Mouse (Mus musculus): ENCODE results near the gene Slfn5. TPM values are rescaled to one million over a fixed set of nuclear protein-coding genes. Genes with fewer than 3 reads are reported as not detected.
"Not testable (repeated sequence)": the region's sequence is repeated elsewhere in the genome, so short reads cannot be mapped to it uniquely, and the experiment has no call there.

Gene Slfn5
- polyA plus RNA-seq, 1 experiment from 2014 or later: 0.28 TPM

DNA sequence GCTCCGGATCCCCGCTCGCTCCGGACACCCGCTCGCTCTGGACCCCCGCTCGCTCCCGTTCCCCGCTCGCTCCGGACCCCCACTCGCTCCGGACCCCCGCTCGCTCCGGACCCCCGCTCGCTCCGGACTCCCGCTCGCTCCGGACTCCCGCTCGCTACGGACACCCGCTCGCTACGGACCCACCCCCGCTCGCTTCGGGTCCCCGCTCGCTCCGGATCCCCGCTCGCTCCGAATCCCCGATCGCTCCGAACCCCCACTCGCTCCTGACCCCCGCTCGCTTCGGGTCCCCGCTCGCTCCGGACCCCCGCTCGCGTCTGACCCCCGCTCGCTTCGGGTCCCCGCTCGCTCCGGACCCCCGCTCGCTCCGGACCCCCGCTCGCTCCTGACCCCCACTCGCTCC is 20.0 kb upstream of the Slfn5 start:
- not testable (repeated sequence) for H3K27ac ChIP-seq (ENCODE audit: low read depth, low read length); ATAC-seq (replicated peaks; ENCODE audit: low FRiP score); DNase-seq (ENCODE audit: low spot score); H3K36me3 ChIP-seq (ENCODE audit: control insufficient read depth, insufficient read depth, low read length); H3K9me3 ChIP-seq (ENCODE audit: control insufficient read depth, low read length); H3K4me1 ChIP-seq (replicated peaks; ENCODE audit: control insufficient read depth, insufficient read depth, low read length)
- H3K4me2 ChIP-seq (ENCODE audit: low read depth, low read length, severe bottlenecking): peak overlapping the region; percentile 96
- 1% methylated on average over 60 of the region's 63 CpGs for WGBS
- H3K4me3 ChIP-seq (ENCODE audit: low read depth, low read length): peak overlapping the region; percentile 45
- peak overlapping the region; percentile 37; the same call in 1 of the 2 replicates for H3K9ac ChIP-seq (ENCODE audit: low read length)
- H3K27me3 ChIP-seq (ENCODE audit: control insufficient read depth, insufficient read depth, low read length): peaks cover 48% of the 10 kb centered on the region

DNA sequence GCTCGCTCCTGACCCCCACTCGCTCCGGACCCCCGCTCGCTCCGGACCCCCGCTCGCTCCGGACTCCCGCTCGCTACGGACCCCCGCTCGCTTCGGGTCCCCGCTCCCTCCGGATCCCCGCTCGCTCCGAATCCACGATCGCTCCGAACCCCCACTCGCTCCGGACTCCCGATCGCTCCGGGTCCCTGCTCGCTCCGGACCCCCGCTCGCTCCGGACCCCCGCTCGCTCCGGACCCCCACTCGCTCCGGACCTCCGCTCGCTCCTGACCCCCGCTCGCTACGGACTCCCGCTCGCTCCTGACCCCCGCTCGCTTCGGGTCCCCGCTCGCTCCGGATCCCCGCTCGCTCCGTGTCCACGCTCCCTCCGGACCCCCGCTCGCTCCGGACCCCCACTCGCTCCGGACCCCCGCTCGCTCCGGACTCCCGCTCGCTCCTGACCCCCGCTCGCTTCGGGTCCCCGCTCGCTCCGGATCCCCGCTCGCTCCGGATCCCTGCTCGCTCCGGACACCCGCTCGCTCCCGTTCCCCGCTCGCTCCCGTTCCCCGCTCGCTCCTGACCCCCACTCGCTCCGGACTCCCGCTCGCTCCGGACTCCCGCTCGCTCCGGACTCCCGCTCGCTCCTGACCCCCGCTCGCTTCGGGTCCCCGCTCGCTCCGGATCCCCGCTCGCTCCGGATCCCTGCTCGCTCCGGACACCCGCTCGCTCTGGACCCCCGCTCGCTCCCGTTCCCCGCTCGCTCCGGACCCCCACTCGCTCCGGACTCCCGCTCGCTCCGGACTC is 19.3 kb upstream of the Slfn5 start:
- WGBS: under 1% methylated on average over 118 of the region's 119 CpGs
- not testable (repeated sequence) for ATAC-seq (replicated peaks; ENCODE audit: low FRiP score); H3K9me3 ChIP-seq (ENCODE audit: control insufficient read depth, low read length); H3K4me1 ChIP-seq (replicated peaks; ENCODE audit: control insufficient read depth, insufficient read depth, low read length); H3K27ac ChIP-seq (ENCODE audit: low read depth, low read length); H3K36me3 ChIP-seq (ENCODE audit: control insufficient read depth, insufficient read depth, low read length); DNase-seq (ENCODE audit: low spot score)
- H3K4me2 ChIP-seq (ENCODE audit: low read depth, low read length, severe bottlenecking): peak overlapping the region; percentile 96
- H3K9ac ChIP-seq (ENCODE audit: low read length): peak overlapping the region; percentile 37; the same call in 1 of the 2 replicates
- peak overlapping the region; percentile 45 for H3K4me3 ChIP-seq (ENCODE audit: low read depth, low read length)
- H3K27me3 ChIP-seq (ENCODE audit: control insufficient read depth, insufficient read depth, low read length): peaks cover 48% of the 10 kb centered on the region

DNA sequence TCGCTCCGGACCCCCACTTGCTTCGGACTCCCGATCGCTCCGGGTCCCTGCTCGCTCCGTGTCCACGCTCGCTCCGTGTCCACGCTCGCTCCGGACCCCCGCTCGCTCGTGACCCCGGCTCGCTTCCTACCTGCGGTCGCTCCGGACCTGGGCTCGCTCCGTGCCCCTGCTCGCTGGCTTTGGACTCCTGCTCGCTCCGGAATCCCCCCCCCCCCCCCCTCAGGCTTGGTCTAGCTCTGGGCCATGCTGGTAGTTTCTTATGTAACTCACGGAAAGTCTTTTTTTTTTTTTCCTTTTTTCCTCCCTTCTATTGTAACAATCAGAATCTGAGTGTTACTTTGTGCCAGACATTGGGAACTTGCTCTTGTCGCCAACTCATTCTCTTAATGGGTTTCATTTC is 18.0 kb upstream of the Slfn5 start:
- DNase-seq (ENCODE audit: low spot score): no peak
- whole genome bisulfite sequencing: 2% methylated on average over 29 of the region's 29 CpGs
- Histone ChIP-seq H3K4me2 (ENCODE audit: low read depth, low read length, severe bottlenecking) (peak overlapping the region; percentile 96), H3K4me3 (ENCODE audit: low read depth, low read length) (peak overlapping the region; percentile 45), H3K27ac (ENCODE audit: low read depth, low read length) (no peak overlapping the region), H3K9me3 (ENCODE audit: control insufficient read depth, low read length) (no peaks in the 10 kb centered on the region), H3K36me3 (ENCODE audit: control insufficient read depth, insufficient read depth, low read length) (no peaks in the 10 kb centered on the region), H3K27me3 (ENCODE audit: control insufficient read depth, insufficient read depth, low read length) (peaks cover 45% of the 10 kb centered on the region), H3K4me1 (replicated peaks; ENCODE audit: control insufficient read depth, insufficient read depth, low read length) (no peaks in the 10 kb centered on the region; the same call in 1 of the 2 replicates), H3K9ac (ENCODE audit: low read length) (peak overlapping the region; percentile 35)
- ATAC-seq (replicated peaks; ENCODE audit: low FRiP score): no peak

DNA sequence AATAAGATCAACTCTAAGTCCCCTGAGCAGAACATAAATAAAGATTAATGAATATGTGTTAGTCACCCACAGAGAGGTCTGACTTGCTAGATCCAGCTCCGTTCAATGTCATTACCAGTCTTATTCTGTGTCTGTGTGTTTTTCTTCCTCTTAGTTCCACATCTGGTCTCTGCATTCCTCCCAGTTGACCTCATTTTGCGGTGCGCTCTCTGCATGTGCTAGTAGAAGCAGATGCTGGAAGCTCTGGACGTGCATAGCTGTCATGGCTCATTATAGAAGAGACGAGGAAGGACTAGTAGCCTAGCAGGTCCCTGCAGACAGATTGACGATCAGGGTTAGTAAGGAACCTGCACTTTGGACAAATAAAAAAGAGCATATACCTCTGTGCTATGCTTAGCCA is 7.8 kb upstream of the Slfn5 start:
- Histone ChIP-seq H3K27me3 (ENCODE audit: control insufficient read depth, insufficient read depth, low read length) (no peaks in the 10 kb centered on the region), H3K4me2 (ENCODE audit: low read depth, low read length, severe bottlenecking) (no peak overlapping the region), H3K27ac (ENCODE audit: low read depth, low read length) (no peak overlapping the region), H3K9me3 (ENCODE audit: control insufficient read depth, low read length) (no peaks in the 10 kb centered on the region), H3K4me3 (ENCODE audit: low read depth, low read length) (no peak overlapping the region), H3K36me3 (ENCODE audit: control insufficient read depth, insufficient read depth, low read length) (no peaks in the 10 kb centered on the region), H3K9ac (ENCODE audit: low read length) (no peak overlapping the region), H3K4me1 (replicated peaks; ENCODE audit: control insufficient read depth, insufficient read depth, low read length) (no peaks in the 10 kb centered on the region)
- no peak for ATAC-seq (replicated peaks; ENCODE audit: low FRiP score)
- DNase-seq (ENCODE audit: low spot score): no peak
- 68% methylated on average over 6 of the region's 6 CpGs for WGBS

DNA sequence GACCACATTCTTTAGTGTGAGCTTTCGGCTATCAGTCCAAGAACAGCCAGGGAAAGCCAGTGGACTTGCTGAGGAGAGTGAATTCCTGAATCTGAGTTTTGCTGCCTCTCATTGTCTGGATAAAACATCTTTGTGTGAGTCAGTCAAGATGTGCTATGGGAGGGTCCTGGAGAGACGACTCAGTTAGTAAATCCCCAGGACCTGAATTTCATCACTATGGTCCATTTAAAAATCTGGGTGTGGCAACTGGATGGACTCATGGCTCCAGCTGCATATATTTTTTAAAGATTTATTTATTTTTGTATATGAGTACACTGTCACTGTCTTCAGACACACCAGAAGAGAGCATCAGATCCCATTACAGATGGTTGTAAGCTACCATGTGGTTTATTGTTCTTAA is 5.5 kb upstream of the Slfn5 start:
- DNase-seq (ENCODE audit: low spot score) (no peak), ATAC-seq (replicated peaks; ENCODE audit: low FRiP score) (no peak)
- Histone ChIP-seq H3K36me3 (ENCODE audit: control insufficient read depth, insufficient read depth, low read length) (no peaks in the 10 kb centered on the region), H3K27me3 (ENCODE audit: control insufficient read depth, insufficient read depth, low read length) (peaks cover 6% of the 10 kb centered on the region), H3K4me2 (ENCODE audit: low read depth, low read length, severe bottlenecking) (no peak overlapping the region), H3K9ac (ENCODE audit: low read length) (no peak overlapping the region), H3K4me1 (replicated peaks; ENCODE audit: control insufficient read depth, insufficient read depth, low read length) (no peaks in the 10 kb centered on the region), H3K9me3 (ENCODE audit: control insufficient read depth, low read length) (no peaks in the 10 kb centered on the region), H3K4me3 (ENCODE audit: low read depth, low read length) (no peak overlapping the region), H3K27ac (ENCODE audit: low read depth, low read length) (no peak overlapping the region)
- WGBS: 63% methylated on average over 2 of the region's 2 CpGs

DNA sequence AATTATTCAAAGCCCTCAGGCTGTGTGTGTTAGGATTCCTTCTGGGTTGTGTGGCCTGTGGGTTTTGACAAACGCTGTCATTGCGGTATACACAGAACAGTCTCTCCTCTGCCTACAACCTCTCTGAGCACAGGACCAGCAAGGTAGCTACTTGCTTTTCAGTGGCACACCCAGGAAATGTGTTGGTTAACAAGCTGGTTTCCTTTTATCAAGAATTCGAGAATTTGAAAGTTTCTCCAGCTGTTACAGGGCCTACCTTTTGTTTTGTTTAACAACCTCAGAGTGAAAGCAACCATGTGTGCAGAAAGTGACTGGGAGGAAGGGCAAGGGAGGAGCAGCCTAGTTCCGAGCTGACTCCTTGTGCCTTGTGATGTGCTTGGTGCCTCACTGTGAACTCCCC is 3.7 kb upstream of the Slfn5 start:
- ATAC-seq (replicated peaks; ENCODE audit: low FRiP score) (no peak), DNase-seq (ENCODE audit: low spot score) (no peak)
- Histone ChIP-seq H3K36me3 (ENCODE audit: control insufficient read depth, insufficient read depth, low read length) (no peaks in the 10 kb centered on the region), H3K4me3 (ENCODE audit: low read depth, low read length) (no peak overlapping the region), H3K4me2 (ENCODE audit: low read depth, low read length, severe bottlenecking) (no peak overlapping the region), H3K27ac (ENCODE audit: low read depth, low read length) (no peak overlapping the region), H3K9me3 (ENCODE audit: control insufficient read depth, low read length) (no peaks in the 10 kb centered on the region), H3K9ac (ENCODE audit: low read length) (no peak overlapping the region), H3K4me1 (replicated peaks; ENCODE audit: control insufficient read depth, insufficient read depth, low read length) (no peaks in the 10 kb centered on the region), H3K27me3 (ENCODE audit: control insufficient read depth, insufficient read depth, low read length) (peaks cover 22% of the 10 kb centered on the region)
- WGBS: 45% methylated on average over 4 of the region's 4 CpGs

DNA sequence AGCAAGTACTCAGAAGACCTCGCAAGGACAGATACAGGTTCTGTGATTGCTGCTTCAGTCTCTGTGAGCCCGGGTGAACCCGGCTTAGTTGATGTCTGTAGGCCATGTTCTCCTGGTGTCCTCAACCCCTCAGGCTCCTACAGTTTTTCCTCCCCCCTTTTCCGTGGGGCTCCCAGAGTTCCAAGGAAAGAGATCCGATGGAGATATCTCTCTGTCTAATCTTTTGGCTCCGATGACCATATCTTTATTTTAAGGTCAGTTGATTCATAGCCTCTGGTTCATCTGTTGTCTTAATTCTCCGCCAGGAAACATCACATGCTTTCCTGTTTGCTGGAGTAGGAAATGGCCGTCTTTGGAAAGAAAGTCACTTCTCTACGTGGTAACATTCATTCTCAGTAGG is 2.1 kb upstream of the Slfn5 start:
- DNase-seq (ENCODE audit: low spot score): no peak

DNA sequence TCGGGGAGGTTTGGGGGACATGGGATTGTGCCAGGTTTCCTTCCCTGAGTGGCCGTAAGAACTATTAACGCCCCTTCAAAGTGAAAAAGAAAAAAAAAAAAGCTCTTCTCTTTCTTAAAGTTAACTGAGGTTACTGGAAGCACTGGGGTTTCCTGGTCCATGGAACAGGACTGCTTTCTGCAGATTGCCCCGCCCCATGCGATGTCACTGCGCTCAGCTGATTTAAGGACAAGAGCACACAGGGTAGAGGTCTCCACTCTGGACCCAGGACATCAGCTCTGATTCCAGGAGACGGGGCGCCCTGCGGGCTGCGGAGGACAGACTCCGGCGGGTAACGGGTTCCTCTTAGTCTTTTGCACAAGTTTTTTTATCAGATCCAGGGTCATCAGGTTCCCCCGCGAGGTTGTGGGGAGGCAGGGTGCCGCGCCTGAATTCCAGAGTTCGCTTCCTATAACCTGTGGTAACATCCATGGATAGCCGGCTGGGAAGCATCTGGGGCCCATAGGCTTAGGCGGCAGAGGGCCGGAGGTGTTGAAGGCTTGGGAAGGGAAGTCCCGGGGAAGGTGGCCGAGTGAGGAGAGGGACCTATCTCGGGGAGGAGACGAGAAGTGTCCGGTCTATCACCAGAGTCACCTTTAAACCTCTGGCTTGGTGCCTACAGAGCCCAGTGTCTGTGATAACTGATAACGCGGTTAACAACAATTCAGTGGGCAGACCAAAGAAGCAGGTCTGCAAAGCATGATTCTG is 889 bp downstream of the Slfn5 start:
- Histone ChIP-seq H3K9me3 (ENCODE audit: control insufficient read depth, low read length) (no peaks in the 10 kb centered on the region), H3K27ac (ENCODE audit: low read depth, low read length) (no peak overlapping the region), H3K27me3 (ENCODE audit: control insufficient read depth, insufficient read depth, low read length) (peaks cover 24% of the 10 kb centered on the region), H3K4me3 (ENCODE audit: low read depth, low read length) (no peak overlapping the region), H3K9ac (ENCODE audit: low read length) (no peak overlapping the region), H3K36me3 (ENCODE audit: control insufficient read depth, insufficient read depth, low read length) (no peaks in the 10 kb centered on the region), H3K4me1 (replicated peaks; ENCODE audit: control insufficient read depth, insufficient read depth, low read length) (no peaks in the 10 kb centered on the region), H3K4me2 (ENCODE audit: low read depth, low read length, severe bottlenecking) (peak overlapping the region; percentile 27; the same call in 1 of the 2 replicates)
- ATAC-seq (replicated peaks; ENCODE audit: low FRiP score) (no peak), DNase-seq (ENCODE audit: low spot score) (no peak)
- 11% methylated on average over 28 of the region's 28 CpGs for WGBS

More for the DNA sequence above, 2.1 kb upstream of the Slfn5 start:
- Histone ChIP-seq H3K27ac (ENCODE audit: low read depth, low read length) (no peak overlapping the region), H3K4me1 (replicated peaks; ENCODE audit: control insufficient read depth, insufficient read depth, low read length) (no peaks in the 10 kb centered on the region), H3K27me3 (ENCODE audit: control insufficient read depth, insufficient read depth, low read length) (peaks cover 24% of the 10 kb centered on the region), H3K36me3 (ENCODE audit: control insufficient read depth, insufficient read depth, low read length) (no peaks in the 10 kb centered on the region), H3K4me3 (ENCODE audit: low read depth, low read length) (no peak overlapping the region), H3K4me2 (ENCODE audit: low read depth, low read length, severe bottlenecking) (no peak overlapping the region), H3K9ac (ENCODE audit: low read length) (no peak overlapping the region), H3K9me3 (ENCODE audit: control insufficient read depth, low read length) (no peaks in the 10 kb centered on the region)
- ATAC-seq (replicated peaks; ENCODE audit: low FRiP score): no peak
- 84% methylated on average over 9 of the region's 9 CpGs for WGBS
